Mouse (Mus musculus) MEL (cell line): ENCODE data around the gene Rhobtb1. TPM values are rescaled to one million over a fixed set of nuclear protein-coding genes. Genes with fewer than 3 reads are reported as not detected.
A peak's percentile ranks its signal among the peaks of the same experiment; 100 is the strongest.

Experiments used
- DNase-seq: peaks from one replicate; pipeline ENCODE4 v3.0.0; 2011; ENCODE audit warnings: low read depth, low spot score
- H3K27ac ChIP-seq: 2 replicates; pipeline ENCODE4 v1.5.1; 2012; ENCODE audit warnings: low read depth, mild to moderate bottlenecking, control low read depth, low read length, moderate library complexity; ENCODE audit not compliant: control insufficient read depth
- H3K27me3 ChIP-seq, 2 experiments: fragments of 150-350 bp in 1 of 2; sonication (generic) in 1 of 2; 2 replicates each; pipeline ENCODE4 v1.6.1; 2012; ENCODE audit warnings: low read length in 2 of 2, mild to moderate bottlenecking in 2 of 2, improper control_type of control experiment in 1 of 2, moderate library complexity in 1 of 2; ENCODE audit not compliant: insufficient read depth in 2 of 2, control insufficient read depth in 1 of 2
- H3K36me3 ChIP-seq, 2 experiments: 2 replicates each; pipeline ENCODE4 v1.6.1; 2012 to 2014; ENCODE audit warnings: low read length in 2 of 2, improper control_type of control experiment in 1 of 2, inconsistent platforms in 1 of 2, mild to moderate bottlenecking in 1 of 2; ENCODE audit not compliant: insufficient read depth in 2 of 2, control insufficient read depth in 1 of 2
- H3K4me1 ChIP-seq, 2 experiments: fragments of 150-350 bp in 1 of 2; sonication (generic) in 1 of 2; 2 replicates each; pipeline ENCODE4 v1.6.1; 2012; ENCODE audit warnings: low read length in 2 of 2, improper control_type of control experiment in 1 of 2, mild to moderate bottlenecking in 1 of 2; ENCODE audit not compliant: insufficient read depth in 2 of 2, control insufficient read depth in 1 of 2
- H3K4me3 ChIP-seq, 2 experiments: fragments of 150-350 bp in 1 of 2; sonication (generic) in 1 of 2; 2 replicates each; pipeline ENCODE4 v1.5.1; 2012; ENCODE audit warnings: low read depth in 2 of 2, low read length in 2 of 2, mild to moderate bottlenecking in 2 of 2, moderate library complexity in 2 of 2, control low read depth in 1 of 2, improper control_type of control experiment in 1 of 2; ENCODE audit not compliant: control insufficient read depth in 1 of 2, insufficient read depth in 1 of 2
- H3K79me2 ChIP-seq: 2 replicates; pipeline ENCODE4 v1.6.1; 2012; ENCODE audit warnings: mild to moderate bottlenecking, low read length, moderate library complexity; ENCODE audit not compliant: control insufficient read depth, poor library complexity, insufficient read depth
- H3K9ac ChIP-seq: 2 replicates; pipeline ENCODE4 v1.6.1; 2012; ENCODE audit warnings: low read depth, mild to moderate bottlenecking, control low read depth, low read length, moderate library complexity; ENCODE audit not compliant: control insufficient read depth, poor library complexity, severe bottlenecking
- H3K9me3 ChIP-seq: fragments of 150-350 bp; sonication (generic); replicated peaks from 2 replicates; pipeline ENCODE4 v1.6.1; 2012; ENCODE audit warnings: mild to moderate bottlenecking, low read length, improper control_type of control experiment, moderate library complexity; ENCODE audit not compliant: insufficient read depth
- BHLHE40 ChIP-seq: IDR thresholded peaks from 2 replicates; pipeline ENCODE4 v1.6.1; 2012; ENCODE audit warnings: low read depth, mild to moderate bottlenecking, inconsistent platforms, low read length, improper control_type of control experiment, borderline replicate concordance
- CHD2 ChIP-seq: IDR thresholded peaks from 2 replicates; pipeline ENCODE4 v1.6.1; 2011; ENCODE audit warnings: low read length, improper control_type of control experiment
- CTCF ChIP-seq, 3 experiments: IDR thresholded peaks in 2 of 3; conservative IDR thresholded peaks in 1 of 3; 2 replicates each; pipeline ENCODE4 v1.5.1; 2011 to 2012; ENCODE audit warnings: low read length in 3 of 3, low read depth in 2 of 3, mild to moderate bottlenecking in 2 of 3, improper control_type of control experiment in 1 of 3, inconsistent platforms in 1 of 3, mixed read lengths in 1 of 3, moderate library complexity in 1 of 3; ENCODE audit not compliant: control insufficient read depth in 1 of 3, insufficient read depth in 1 of 3, poor library complexity in 1 of 3, severe bottlenecking in 1 of 3
- ELF1 ChIP-seq: IDR thresholded peaks from 2 replicates; pipeline ENCODE4 v1.6.1; 2014; ENCODE audit warnings: low read depth, mild to moderate bottlenecking, inconsistent platforms, low read length, improper control_type of control experiment, moderate library complexity
- GATA1 ChIP-seq: IDR thresholded peaks from 2 replicates; pipeline ENCODE4 v1.6.1; 2011; ENCODE audit warnings: low read depth, low read length, improper control_type of control experiment
- HCFC1 ChIP-seq: IDR thresholded peaks from 2 replicates; pipeline ENCODE4 v1.6.1; 2012; ENCODE audit warnings: low read depth, mild to moderate bottlenecking, inconsistent platforms, low read length, improper control_type of control experiment, moderate library complexity
- KAT2A ChIP-seq: conservative IDR thresholded peaks from 2 replicates; pipeline ENCODE4 v1.6.1; 2012; ENCODE audit warnings: low read depth, low read length, improper control_type of control experiment, inconsistent platforms
- MAX ChIP-seq: IDR thresholded peaks from 2 replicates; pipeline ENCODE4 v1.6.1; 2011; ENCODE audit warnings: low read length, improper control_type of control experiment
- NELFE ChIP-seq: IDR thresholded peaks from 2 replicates; pipeline ENCODE4 v1.6.1; 2011; ENCODE audit warnings: low read depth, low read length, improper control_type of control experiment
- POLR2A ChIP-seq, 2 experiments: IDR thresholded peaks; 2 replicates each; pipeline ENCODE4 v1.6.1; 2011 to 2012; ENCODE audit warnings: low read length in 2 of 2, mild to moderate bottlenecking in 2 of 2, control low read depth in 1 of 2, improper control_type of control experiment in 1 of 2, low read depth in 1 of 2, moderate library complexity in 1 of 2; ENCODE audit not compliant: control insufficient read depth in 1 of 2, insufficient read depth in 1 of 2, poor library complexity in 1 of 2
- POLR2AphosphoS2 ChIP-seq: IDR thresholded peaks from 2 replicates; pipeline ENCODE4 v1.6.1; 2011; ENCODE audit warnings: low read length, improper control_type of control experiment
- RAD21 ChIP-seq: IDR thresholded peaks from 2 replicates; pipeline ENCODE4 v1.6.1; 2011; ENCODE audit warnings: mild to moderate bottlenecking, low read depth, low read length, improper control_type of control experiment
- SIN3A ChIP-seq: IDR thresholded peaks from 2 replicates; pipeline ENCODE4 v1.6.1; 2012; ENCODE audit warnings: low read length, improper control_type of control experiment, inconsistent platforms
- SMC3 ChIP-seq: IDR thresholded peaks from 2 replicates; pipeline ENCODE4 v1.6.1; 2011; ENCODE audit warnings: low read depth, low read length, improper control_type of control experiment
- TAL1 ChIP-seq: IDR thresholded peaks from 2 replicates; pipeline ENCODE4 v1.6.1; 2012; ENCODE audit warnings: mild to moderate bottlenecking, inconsistent platforms, low read length, moderate library complexity, mixed read lengths
- UBTF ChIP-seq: IDR thresholded peaks from 2 replicates; pipeline ENCODE4 v1.6.1; 2012; ENCODE audit warnings: low read depth, mild to moderate bottlenecking, inconsistent platforms, low read length, improper control_type of control experiment, moderate library complexity, borderline replicate concordance; ENCODE audit not compliant: insufficient read depth
- USF1 ChIP-seq: IDR thresholded peaks from 2 replicates; pipeline ENCODE4 v1.6.1; 2014; ENCODE audit warnings: low read depth, mild to moderate bottlenecking, inconsistent platforms, low read length, improper control_type of control experiment, moderate library complexity
- USF2 ChIP-seq, 2 experiments: IDR thresholded peaks; 2 replicates each; pipeline ENCODE4 v1.6.1; 2011 to 2012; ENCODE audit warnings: improper control_type of control experiment in 2 of 2, low read length in 2 of 2, borderline replicate concordance in 1 of 2, inconsistent platforms in 1 of 2, low read depth in 1 of 2, mild to moderate bottlenecking in 1 of 2; ENCODE audit not compliant: insufficient read depth in 1 of 2
- ZNF384 ChIP-seq: IDR thresholded peaks from 2 replicates; pipeline ENCODE4 v1.6.1; 2012; ENCODE audit warnings: low read depth, mild to moderate bottlenecking, inconsistent platforms, low read length, improper control_type of control experiment
- polyA plus RNA-seq, 2 experiments: library from polyadenylated mRNA; stranded (reverse) in 1 of 2; unstranded in 1 of 2; fragments of >175 nt in 1 of 2; fragments of >200 nt in 1 of 2; gene quantifications; 2 replicates each; pipeline versions ENCODE4 v1.2.1 to v1.2.4; 2012; ENCODE audit warnings: low replicate concordance in 2 of 2, low read depth in 1 of 2; ENCODE audit not compliant: insufficient read length in 2 of 2, insufficient read depth in 1 of 2, missing spikeins in 1 of 2
- total RNA-seq: library from RNA; depleted of rRNA; stranded (reverse); fragments of 300-350 nt; gene quantifications from 2 replicates; pipeline ENCODE4 v1.2.3, GENCODE M21; 2012

The Rhobtb1 gene
- total and polyA plus RNA-seq, 3 experiments = not detected

- no peak for TF ChIP-seq TAL1
- no peak for TF ChIP-seq SIN3A
- no peak for TF ChIP-seq UBTF
- TF ChIP-seq RAD21 = no peak
- Histone ChIP-seq H3K79me2 (no peaks in the 10 kb centered on the region), H3K27ac (no peak overlapping the region), H3K4me3 (no peak overlapping the region), H3K9ac (no peak overlapping the region), H3K9me3 (no peaks in the 10 kb centered on the region), H3K36me3 (no peaks in the 10 kb centered on the region), H3K4me1 (no peaks in the 10 kb centered on the region), H3K27me3 (no peaks in the 10 kb centered on the region)
- no peak for DNase-seq
Measured at GRCm38 (mm10) chr10:69185431-69185830, 34.2 kb downstream of the Rhobtb1 start.

- H3K4me1 ChIP-seq = no peaks in the 10 kb centered on the region
- no peaks in the 10 kb centered on the region for H3K36me3 ChIP-seq
- TF ChIP-seq TAL1 (no peak), NELFE (no peak), CHD2 (no peak), POLR2A (IDR thresholded peaks at IDR 0.05; ENCODE audit: control insufficient read depth in 1 of 2, insufficient read depth in 1 of 2, low read depth in 1 of 2, low read length in 2 of 2, poor library complexity in 1 of 2) (no peak), HCFC1 (no peak), GATA1 (no peak), RAD21 (peak; percentile 28; the same call in 1 of the 2 replicates), CTCF (IDR thresholded peaks at IDR 0.05 in 2 of 3, conservative IDR thresholded peaks at IDR 0.05 in 1 of 3; ENCODE audit: control insufficient read depth in 1 of 3, insufficient read depth in 1 of 3, low read depth in 2 of 3, low read length in 3 of 3, poor library complexity in 1 of 3, severe bottlenecking in 1 of 3) (peak in 2 of 3 experiments; percentile 41 to 55; a peak in 5 of 6 replicates), USF2 (IDR thresholded peaks at IDR 0.05; ENCODE audit: borderline replicate concordance in 1 of 2, insufficient read depth in 1 of 2, low read depth in 1 of 2, low read length in 2 of 2) (no peak), ELF1 (no peak), BHLHE40 (no peak), MAX (no peak), ZNF384 (peak; percentile 89), SMC3 (peak; percentile 15; the same call in 1 of the 2 replicates), SIN3A (no peak), POLR2AphosphoS2 (no peak), USF1 (no peak), KAT2A (no peak)
- H3K79me2 ChIP-seq = no peaks in the 10 kb centered on the region
- H3K4me3 ChIP-seq = no peak overlapping the region
- no peaks in the 10 kb centered on the region for H3K27me3 ChIP-seq
- H3K9me3 ChIP-seq = no peaks in the 10 kb centered on the region
- H3K9ac ChIP-seq = no peak overlapping the region
- H3K27ac ChIP-seq = no peak overlapping the region
- DNase-seq = peak; percentile 23
Measured at GRCm38 (mm10) chr10:69185894-69186893, 35.0 kb downstream of the Rhobtb1 start.
